Mouse (Mus musculus) ES-E14 (cell line): ENCODE measurements at regions not wholly inside any gene's neighbourhood (a gene's known extent, or its start where the extent isn't known, plus 50 kb on each side); places are given as distances from the start of the nearest gene placed in this dataset.

Experiments
- DNase-seq: peaks from one replicate; pipeline ENCODE4 v3.0.0-alpha.2; 2013; ENCODE audit warnings: low read depth, low spot score
- H3K27ac ChIP-seq: 2 replicates; pipeline ENCODE4 v1.5.1; 2012; ENCODE audit warnings: low read depth, mild to moderate bottlenecking, low read length, moderate library complexity, mixed read lengths; ENCODE audit not compliant: poor library complexity, insufficient read depth, severe bottlenecking
- H3K36me3 ChIP-seq: 2 replicates; pipeline ENCODE4 v1.6.1; 2012; ENCODE audit warnings: mild to moderate bottlenecking, low read length, moderate library complexity, mixed read lengths; ENCODE audit not compliant: control insufficient read depth, poor library complexity, insufficient read depth, severe bottlenecking
- H3K4me1 ChIP-seq, 2 experiments: fragments of 150-350 bp in 1 of 2; sonication (generic) in 1 of 2; 2 replicates each; pipeline ENCODE4 v1.6.1; 2012; ENCODE audit warnings: low read length in 2 of 2, mild to moderate bottlenecking in 1 of 2, mixed read lengths in 1 of 2; ENCODE audit not compliant: control insufficient read depth in 2 of 2, insufficient read depth in 2 of 2, poor library complexity in 1 of 2
- H3K4me3 ChIP-seq, 2 experiments: fragments of 150-350 bp in 1 of 2; sonication (generic) in 1 of 2; 2 replicates each; pipeline ENCODE4 v1.5.1; 2012; ENCODE audit warnings: low read length in 2 of 2, low read depth in 1 of 2, mild to moderate bottlenecking in 1 of 2, mixed read lengths in 1 of 2; ENCODE audit not compliant: insufficient read depth in 1 of 2, poor library complexity in 1 of 2, severe bottlenecking in 1 of 2
- H3K9ac ChIP-seq: 2 replicates; pipeline ENCODE4 v1.6.1; 2012; ENCODE audit warnings: low read depth, mild to moderate bottlenecking, low read length, mixed read lengths; ENCODE audit not compliant: poor library complexity, insufficient read depth, severe bottlenecking
- H3K9me3 ChIP-seq: fragments of 150-350 bp; sonication (generic); 2 replicates; pipeline ENCODE4 v1.6.1; 2012; ENCODE audit warnings: low read depth, mild to moderate bottlenecking, low read length; ENCODE audit not compliant: control insufficient read depth, insufficient read depth
- CHD2 ChIP-seq: IDR thresholded peaks from 2 replicates; pipeline ENCODE4 v1.6.1; 2014; ENCODE audit warnings: mild to moderate bottlenecking, low read depth, low read length, inconsistent platforms
- HCFC1 ChIP-seq: IDR thresholded peaks from 2 replicates; pipeline ENCODE4 v1.6.1; 2012; ENCODE audit warnings: low read length, inconsistent platforms, borderline replicate concordance; ENCODE audit not compliant: insufficient read depth
- MAFK ChIP-seq: IDR thresholded peaks from 2 replicates; pipeline ENCODE4 v1.6.1; 2014; ENCODE audit warnings: mild to moderate bottlenecking, low read depth, low read length, inconsistent platforms; ENCODE audit not compliant: insufficient read depth
- ZC3H11A ChIP-seq: IDR thresholded peaks from 2 replicates; pipeline ENCODE4 v1.6.1; 2012; ENCODE audit warnings: low read depth, mild to moderate bottlenecking, inconsistent platforms, low read length, borderline replicate concordance
- ZNF384 ChIP-seq: IDR thresholded peaks from 2 replicates; pipeline ENCODE4 v1.6.1; 2012; ENCODE audit warnings: low read depth, low read length, inconsistent platforms
- in situ Hi-C, 2 experiments: fragments of 600-800 bp; cut with MboI; formaldehyde crosslinking; loops; one replicate each; pipeline ENCODE4 v1.15.1; 2025; ENCODE audit warnings: low sequenced_read_pairs in 2 of 2, inconsistent platforms in 1 of 2; ENCODE audit not compliant: unreplicated experiment in 2 of 2

DNA sequence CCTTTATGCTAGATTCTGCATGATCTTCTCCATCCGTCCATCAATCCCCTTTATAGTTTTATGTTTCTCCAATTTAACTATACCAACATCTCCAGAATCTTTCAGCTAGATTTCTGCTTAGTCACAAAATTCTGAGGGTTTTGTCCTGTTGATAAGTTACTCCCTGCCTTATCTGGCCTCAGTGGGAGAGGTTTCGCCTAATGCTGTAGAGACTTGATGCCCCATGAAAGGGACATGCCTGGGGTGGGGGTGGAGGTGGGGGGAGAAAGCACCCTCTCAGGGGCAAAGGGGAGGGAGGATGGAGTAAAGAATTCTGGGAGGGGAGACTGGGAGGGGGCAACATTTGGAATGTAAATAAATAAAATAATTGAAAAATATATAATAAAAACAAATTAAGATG lies 93.2 kb upstream of the Jazf1 start:
- H3K4me3 ChIP-seq, result no peak overlapping the region
- DNase-seq, result no peak
- no peaks in the 10 kb centered on the region for H3K36me3 ChIP-seq
- H3K27ac ChIP-seq, result no peak overlapping the region
- no peaks in the 10 kb centered on the region for H3K9me3 ChIP-seq
- TF ChIP-seq ZNF384 (no peak), CHD2 (no peak), MAFK (no peak), ZC3H11A (no peak), HCFC1 (no peak)
- in situ Hi-C loops, result no loop called here
- peaks cover 0 to 4% of the 10 kb centered on the region in 2 experiments; a peak in 1 of 4 replicates for H3K4me1 ChIP-seq
- no peak overlapping the region for H3K9ac ChIP-seq

- no peaks in the 10 kb centered on the region for H3K4me1 ChIP-seq
- no peak for DNase-seq
- H3K9ac ChIP-seq, result no peak overlapping the region
- no peak overlapping the region for H3K27ac ChIP-seq
- no peaks in the 10 kb centered on the region for H3K9me3 ChIP-seq
- TF ChIP-seq ZNF384, result no peak
- no peak for TF ChIP-seq HCFC1
- TF ChIP-seq ZC3H11A, result no peak
- no peak for TF ChIP-seq CHD2
- no peak for TF ChIP-seq MAFK
- H3K4me3 ChIP-seq, result no peak overlapping the region
- in situ Hi-C loops, result no loop called here
- no peaks in the 10 kb centered on the region for H3K36me3 ChIP-seq
Observed at GRCm38 (mm10) chr6:53154621-53155020, 86.2 kb upstream of the Jazf1 start.

GRCm38 (mm10) chr6:53147478-53147877 lies 79.0 kb upstream of the Jazf1 start:
- Histone ChIP-seq H3K27ac (no peak overlapping the region), H3K9me3 (no peaks in the 10 kb centered on the region), H3K4me3 (no peak overlapping the region), H3K4me1 (no peaks in the 10 kb centered on the region), H3K9ac (no peak overlapping the region), H3K36me3 (no peaks in the 10 kb centered on the region)
- in situ Hi-C loops, result no loop called here
- no peak for DNase-seq
- TF ChIP-seq MAFK, result no peak
- no peak for TF ChIP-seq ZC3H11A
- TF ChIP-seq ZNF384, result no peak
- TF ChIP-seq CHD2, result no peak
- no peak for TF ChIP-seq HCFC1

DNA sequence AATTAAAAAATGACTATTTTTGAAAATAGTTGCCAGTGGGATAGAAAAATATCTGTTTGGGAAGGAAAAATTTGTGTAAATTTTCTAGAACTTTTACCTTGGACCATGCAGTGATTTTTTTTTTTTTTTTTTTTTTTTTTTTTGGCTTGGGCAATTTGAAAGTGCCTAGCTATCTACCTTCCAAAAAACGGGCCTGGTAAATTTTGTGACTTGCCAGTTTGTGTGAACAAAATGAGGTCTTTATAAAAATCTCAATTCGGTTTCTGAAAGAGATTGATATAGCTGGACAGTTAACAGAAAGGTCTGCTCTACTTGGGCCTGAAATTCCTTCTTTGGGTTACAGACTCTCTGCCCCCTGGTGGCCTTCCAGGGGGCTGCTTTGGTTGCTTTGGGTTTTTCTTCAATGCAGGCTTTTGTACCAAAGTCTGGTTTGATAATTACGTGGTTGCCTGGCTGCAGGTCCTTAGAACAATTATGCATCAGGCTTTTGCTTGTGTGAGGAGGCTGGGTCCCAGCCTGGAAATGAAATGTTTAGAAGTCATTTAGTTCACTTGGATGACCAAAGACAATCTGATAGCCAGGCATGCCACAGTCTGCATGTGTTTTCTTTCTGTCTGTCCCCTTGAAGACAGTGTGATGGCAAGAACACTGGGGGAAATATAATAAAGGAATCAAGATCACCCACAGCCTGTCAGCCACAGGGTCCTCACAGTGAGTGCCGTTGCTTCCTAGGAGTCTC lies 75.6 kb upstream of the Jazf1 start:
- in situ Hi-C loops, result no loop called here
- Histone ChIP-seq H3K27ac (no peak overlapping the region), H3K4me1 (no peaks in the 10 kb centered on the region), H3K36me3 (no peaks in the 10 kb centered on the region), H3K9ac (no peak overlapping the region), H3K4me3 (no peak overlapping the region), H3K9me3 (no peaks in the 10 kb centered on the region)
- TF ChIP-seq CHD2, result no peak
- peak; percentile 54; the same call in 1 of the 2 replicates for TF ChIP-seq ZC3H11A
- peak; percentile 75 for TF ChIP-seq ZNF384
- TF ChIP-seq MAFK, result no peak
- no peak for TF ChIP-seq HCFC1
- peak; percentile 45 for DNase-seq
